Mouse (Mus musculus) limb, embryonic 11.5 days (tissue): ENCODE data around the gene Klhdc3. TPM values are rescaled to one million over a fixed set of nuclear protein-coding genes. Genes with fewer than 3 reads are reported as not detected.

Experiments
- ATAC-seq: fragments of 200-750 bp; cut with Nextera tagmentation; 2 replicates; pipeline ENCODE4 v1.8.0; 2017; ENCODE audit warnings: low read depth; ENCODE audit not compliant: insufficient number of reproducible peaks, low FRiP score, low TSS enrichment
- DNase-seq: peaks from one replicate; pipeline ENCODE4 v3.0.0-alpha.2; 2015; ENCODE audit warnings: low spot score
- H3K27ac ChIP-seq: fragments of 300-500 bp; sonication (generic); replicated peaks from 2 replicates; pipeline ENCODE4 v1.5.1; 2014; ENCODE audit warnings: low read depth, mild to moderate bottlenecking, low read length
- H3K27me3 ChIP-seq: fragments of 300-500 bp; sonication (generic); 2 replicates; pipeline ENCODE4 v1.6.1; 2014; ENCODE audit warnings: mild to moderate bottlenecking, low read length, mixed read lengths; ENCODE audit not compliant: control insufficient read depth, insufficient read depth
- H3K36me3 ChIP-seq: fragments of 300-500 bp; sonication (generic); 2 replicates; pipeline ENCODE4 v1.6.1; 2014; ENCODE audit warnings: mild to moderate bottlenecking, low read length, moderate library complexity, mixed read lengths; ENCODE audit not compliant: control insufficient read depth, insufficient read depth
- H3K4me1 ChIP-seq: fragments of 300-500 bp; sonication (generic); 2 replicates; pipeline ENCODE4 v1.6.1; 2014; ENCODE audit warnings: low read length, mixed read lengths; ENCODE audit not compliant: control insufficient read depth, insufficient read depth
- H3K4me2 ChIP-seq: fragments of 300-500 bp; sonication (generic); 2 replicates; pipeline ENCODE4 v1.6.1; 2014; ENCODE audit warnings: low read depth, mild to moderate bottlenecking, moderate library complexity; ENCODE audit not compliant: severe bottlenecking
- H3K4me3 ChIP-seq: fragments of 300-500 bp; sonication (generic); 2 replicates; pipeline ENCODE4 v1.5.1; 2014; ENCODE audit warnings: low read depth, low read length
- H3K9ac ChIP-seq: fragments of 300-500 bp; sonication (generic); 2 replicates; pipeline ENCODE4 v1.6.1; 2014; ENCODE audit warnings: mild to moderate bottlenecking, low read length
- H3K9me3 ChIP-seq: fragments of 300-500 bp; sonication (generic); 2 replicates; pipeline ENCODE4 v1.6.1; 2016; ENCODE audit warnings: low read length; ENCODE audit not compliant: control insufficient read depth
- WGBS: fragments of 180-500 bp; shearing (Covaris S2); extraction: QIAGEN DNeasy Blood & Tissue Kit; methylation state at CpG from one replicate; pipeline ENCODE4 v1.1.7; 2014; 5-methylcytosine and 5-hydroxymethylcytosine counted together
- polyA plus RNA-seq: library from polyadenylated mRNA; unstranded; fragments of >200 nt; fragmentation: Nextera tagmentation; extraction: Ambion mirVana; gene quantifications from 2 replicates; pipeline ENCODE4 v1.2.1, GENCODE M21; 2014

Klhdc3 gene
- polyA plus RNA-seq, 1 experiment from 2014 or later, result 117 TPM

DNA sequence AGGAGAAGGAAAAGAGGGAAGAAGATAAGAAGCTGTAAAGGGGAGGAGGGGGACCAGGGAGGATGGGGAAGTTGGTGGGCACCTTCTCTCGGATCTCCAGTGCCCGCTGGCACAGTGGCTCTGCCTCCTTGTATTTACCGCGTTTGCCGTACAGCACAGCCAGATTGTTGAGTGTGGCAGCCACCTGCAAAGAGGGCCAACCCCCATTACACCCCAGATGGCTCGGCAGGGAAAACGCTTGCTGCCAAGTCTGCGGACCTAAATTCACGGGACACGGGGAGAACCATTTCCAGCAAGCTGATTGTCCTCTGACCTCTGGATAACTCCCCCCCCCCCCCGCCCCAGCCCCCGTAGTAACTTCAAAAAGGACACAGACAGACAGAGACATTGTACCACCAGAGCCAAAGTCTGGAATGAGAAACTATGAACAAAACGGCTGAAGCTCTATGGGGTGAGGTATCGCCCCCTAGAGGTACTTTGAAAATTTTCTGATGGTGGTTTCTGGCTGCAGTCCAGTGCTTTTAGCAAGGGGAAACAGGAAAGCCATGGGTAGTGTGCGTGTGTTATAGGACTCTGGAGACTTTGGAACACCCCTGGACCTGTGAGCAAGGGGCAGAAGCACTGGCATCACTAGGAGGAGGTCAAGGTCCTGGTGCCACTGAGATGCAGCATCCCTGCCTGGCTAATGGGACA lies 43.7 kb downstream of the Klhdc3 start:
- ATAC-seq (peak; percentile 29; the same call in 1 of the 2 replicates), DNase-seq (peak; percentile 53)
- H3K4me2 ChIP-seq, result peak overlapping the region; percentile 10; the same call in 1 of the 2 replicates
- H3K36me3 ChIP-seq, result no peaks in the 10 kb centered on the region; the same call in 1 of the 2 replicates
- WGBS, result 20% methylated on average over 15 of the region's 15 CpGs
- H3K27ac ChIP-seq, result 0 out of 2 replicates have a peak overlapping the region, but pooled peaks have one; percentile 2
- no peak overlapping the region for H3K9ac ChIP-seq
- H3K4me3 ChIP-seq, result no peak overlapping the region
- H3K4me1 ChIP-seq, result no peaks in the 10 kb centered on the region; the same call in 1 of the 2 replicates
- H3K27me3 ChIP-seq, result no peaks in the 10 kb centered on the region
- no peaks in the 10 kb centered on the region; the same call in 1 of the 2 replicates for H3K9me3 ChIP-seq

GRCm38 (mm10) chr17:46629685-46630441 lies 50.9 kb downstream of the Klhdc3 start:
- DNase-seq, result peak; percentile 78
- Histone ChIP-seq H3K4me3 (peak overlapping the region; percentile 99), H3K9me3 (no peaks in the 10 kb centered on the region), H3K4me2 (peak overlapping the region; percentile 70), H3K27ac (peak overlapping the region; percentile 94), H3K4me1 (peaks cover 39% of the 10 kb centered on the region), H3K27me3 (no peaks in the 10 kb centered on the region), H3K36me3 (no peaks in the 10 kb centered on the region; the same call in 1 of the 2 replicates), H3K9ac (peak overlapping the region; percentile 98)
- ATAC-seq, result peak; percentile 76
- WGBS, result 2% methylated on average over 12 of the region's 12 CpGs

- peak within 1 kb of the TSS; percentile 94 for H3K27ac ChIP-seq
These were observed 51.7 kb downstream of the Klhdc3 start, which contains the start of gene Ptk7 for GRCm38 (mm10) chr17:46628791-46629684. TSS of gene Ptk7 (minus strand) at chr17:46629504.

DNA sequence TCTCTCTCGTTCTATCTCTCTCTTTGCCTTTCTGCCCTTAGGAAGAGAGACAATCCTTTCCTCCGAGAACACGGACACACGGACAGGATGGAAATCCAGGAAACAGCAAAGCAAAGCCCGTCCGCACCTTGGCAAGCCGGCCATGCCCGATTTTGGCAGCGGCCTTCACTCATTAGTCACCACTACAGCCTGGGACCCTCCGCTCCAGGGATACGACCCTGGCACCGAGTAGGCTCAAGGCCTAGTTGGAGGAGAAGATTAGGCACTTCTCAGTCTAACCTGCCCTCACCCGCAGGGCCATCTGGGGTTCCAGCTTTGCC lies 52.3 kb downstream of the Klhdc3 start:
- peak overlapping the region; percentile 94 for H3K27ac ChIP-seq
- peaks cover 53% of the 10 kb centered on the region for H3K4me1 ChIP-seq
- no peaks in the 10 kb centered on the region; the same call in 1 of the 2 replicates for H3K36me3 ChIP-seq
- under 1% methylated on average over 13 of the region's 13 CpGs for WGBS
- ATAC-seq (no peak), DNase-seq (no peak)
- no peaks in the 10 kb centered on the region for H3K27me3 ChIP-seq
- H3K4me3 ChIP-seq, result peak overlapping the region; percentile 99
- peak overlapping the region; percentile 98 for H3K9ac ChIP-seq
- peak overlapping the region; percentile 70 for H3K4me2 ChIP-seq
- no peaks in the 10 kb centered on the region for H3K9me3 ChIP-seq

More at GRCm38 (mm10) chr17:46628791-46629684, 51.7 kb downstream of the Klhdc3 start, which contains the start of gene Ptk7:
- under 1% methylated on average over 81 of the region's 90 CpGs for WGBS
- H3K9me3 ChIP-seq, result no peaks in the 10 kb centered on the region
- ATAC-seq (peak; percentile 71), DNase-seq (peak; percentile 97)
- H3K27me3 ChIP-seq, result no peaks in the 10 kb centered on the region
- H3K9ac ChIP-seq, result peak within 1 kb of the TSS; percentile 98
- peaks cover 47% of the 10 kb centered on the region for H3K4me1 ChIP-seq
- no peaks in the 10 kb centered on the region; the same call in 1 of the 2 replicates for H3K36me3 ChIP-seq
- peak within 1 kb of the TSS; percentile 70 for H3K4me2 ChIP-seq
- peak within 1 kb of the TSS; percentile 99 for H3K4me3 ChIP-seq

DNA sequence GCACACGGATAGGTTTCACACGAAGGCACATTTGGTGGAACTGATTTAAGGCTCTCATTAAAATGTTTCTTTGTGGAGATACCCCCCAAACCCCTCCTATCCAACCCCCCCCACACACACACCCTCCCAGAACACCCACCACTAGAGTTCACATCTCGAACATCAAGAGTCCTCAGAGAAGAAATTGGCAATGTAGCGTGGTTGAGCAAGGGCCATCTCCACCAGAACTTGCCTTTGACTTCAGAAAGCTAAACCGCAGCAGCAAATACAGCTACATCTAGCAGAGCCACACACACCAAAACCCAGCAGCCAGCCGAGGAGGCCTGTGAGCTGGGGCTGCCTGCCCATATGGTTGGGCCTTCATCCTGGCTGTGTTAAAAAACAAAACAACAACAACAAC lies 53.3 kb downstream of the Klhdc3 start:
- Histone ChIP-seq H3K9me3 (no peaks in the 10 kb centered on the region), H3K4me2 (peak overlapping the region; percentile 70), H3K36me3 (no peaks in the 10 kb centered on the region; the same call in 1 of the 2 replicates), H3K27me3 (no peaks in the 10 kb centered on the region), H3K4me3 (peak overlapping the region; percentile 99), H3K4me1 (peaks cover 59% of the 10 kb centered on the region), H3K27ac (peak overlapping the region; percentile 65; the same call in 1 of the 2 replicates), H3K9ac (peak overlapping the region; percentile 98; the same call in 1 of the 2 replicates)
- 10% methylated on average over 6 of the region's 6 CpGs for WGBS
- DNase-seq (no peak), ATAC-seq (no peak)

- Histone ChIP-seq H3K4me2 (peak overlapping the region; percentile 8), H3K9me3 (no peaks in the 10 kb centered on the region), H3K4me3 (no peak overlapping the region), H3K4me1 (peaks cover 74% of the 10 kb centered on the region), H3K27ac (no peak overlapping the region), H3K27me3 (no peaks in the 10 kb centered on the region), H3K9ac (peak overlapping the region; percentile 17; the same call in 1 of the 2 replicates), H3K36me3 (no peaks in the 10 kb centered on the region)
- no peak for DNase-seq
- 45% methylated on average over 12 of the region's 12 CpGs for WGBS
- no peak for ATAC-seq
These were observed 56.1 kb downstream of the Klhdc3 start for GRCm38 (mm10) chr17:46624598-46624997.
